Mouse (Mus musculus) c-Kit-positive CD71-positive TER-119-negative erythroid progenitor cells, embryonic 14.5 days (primary cell): ENCODE data around the gene Fam76a.

Source experiments
- DNase-seq: peaks from one replicate; pipeline ENCODE4 v3.0.0-alpha.2; 2013; ENCODE audit warnings: low read depth

Fam76a gene

DNA sequence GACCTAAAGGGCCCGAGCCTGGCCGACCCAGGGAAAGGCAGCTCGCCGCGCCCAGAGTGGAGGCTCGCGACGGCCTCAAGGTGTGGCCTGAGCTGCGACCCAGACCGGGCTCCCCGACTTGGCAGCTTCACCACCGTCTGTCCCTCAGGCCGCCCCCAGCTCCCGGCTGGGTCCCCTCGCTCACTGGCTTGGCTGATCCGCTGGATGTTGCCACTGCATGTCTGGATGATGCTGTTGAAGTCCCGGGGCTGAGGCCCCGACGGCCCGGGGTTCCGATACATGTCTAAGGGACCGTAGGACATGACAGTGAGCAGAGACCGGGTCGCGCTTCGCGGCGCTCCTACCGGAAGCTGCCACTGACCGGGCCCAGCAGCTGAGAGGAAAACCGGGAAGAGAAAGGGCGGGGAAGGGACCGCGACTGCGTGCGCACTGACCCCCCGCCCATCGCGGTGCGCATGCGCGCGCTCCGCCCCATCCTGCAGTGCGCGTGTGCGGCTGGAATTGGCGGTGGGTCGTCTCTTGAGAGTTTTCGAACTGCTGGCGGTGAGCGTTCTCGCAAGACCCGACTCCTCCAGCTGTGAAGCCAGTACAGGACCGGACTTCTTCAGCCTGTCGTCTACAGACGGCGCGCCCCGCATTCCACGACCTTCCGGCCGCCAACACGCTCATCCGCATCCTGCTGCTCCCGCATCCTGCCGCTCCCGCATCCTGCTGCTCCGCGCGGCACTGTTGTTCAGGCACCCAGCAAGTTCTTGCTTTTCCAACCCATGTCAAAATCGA is 38.1 kb downstream of the Fam76a start, which contains the start of gene Stx12:
Gene Stx12 (minus strand): TSS at position 446 of the 780 bp plus-strand sequence.
- DNase-seq = peak; percentile 75

DNA sequence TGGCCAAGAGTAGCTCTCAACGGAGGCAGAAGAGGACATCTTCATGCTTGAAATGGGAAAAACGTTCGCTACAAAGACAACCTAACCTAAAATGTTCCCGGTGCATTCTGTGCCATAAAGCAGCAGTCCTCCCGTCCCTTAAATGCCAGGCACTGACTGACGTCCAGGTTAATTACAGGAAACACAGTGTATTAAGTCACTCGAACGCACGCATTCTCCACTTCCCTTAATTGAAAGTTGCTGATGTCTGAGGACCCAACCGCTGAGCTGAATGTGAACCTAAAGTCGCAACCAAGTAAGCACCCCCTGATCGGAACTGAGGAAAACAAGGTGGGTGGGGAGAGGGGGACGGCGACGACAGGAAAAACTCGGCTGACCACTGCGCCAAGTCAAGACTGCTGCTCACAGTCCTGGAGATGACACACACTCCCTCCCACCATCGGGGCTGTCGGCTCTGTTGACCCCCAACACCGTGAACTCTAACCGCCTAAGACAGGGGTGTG is 38.7 kb downstream of the Fam76a start:
- DNase-seq = no peak

DNA sequence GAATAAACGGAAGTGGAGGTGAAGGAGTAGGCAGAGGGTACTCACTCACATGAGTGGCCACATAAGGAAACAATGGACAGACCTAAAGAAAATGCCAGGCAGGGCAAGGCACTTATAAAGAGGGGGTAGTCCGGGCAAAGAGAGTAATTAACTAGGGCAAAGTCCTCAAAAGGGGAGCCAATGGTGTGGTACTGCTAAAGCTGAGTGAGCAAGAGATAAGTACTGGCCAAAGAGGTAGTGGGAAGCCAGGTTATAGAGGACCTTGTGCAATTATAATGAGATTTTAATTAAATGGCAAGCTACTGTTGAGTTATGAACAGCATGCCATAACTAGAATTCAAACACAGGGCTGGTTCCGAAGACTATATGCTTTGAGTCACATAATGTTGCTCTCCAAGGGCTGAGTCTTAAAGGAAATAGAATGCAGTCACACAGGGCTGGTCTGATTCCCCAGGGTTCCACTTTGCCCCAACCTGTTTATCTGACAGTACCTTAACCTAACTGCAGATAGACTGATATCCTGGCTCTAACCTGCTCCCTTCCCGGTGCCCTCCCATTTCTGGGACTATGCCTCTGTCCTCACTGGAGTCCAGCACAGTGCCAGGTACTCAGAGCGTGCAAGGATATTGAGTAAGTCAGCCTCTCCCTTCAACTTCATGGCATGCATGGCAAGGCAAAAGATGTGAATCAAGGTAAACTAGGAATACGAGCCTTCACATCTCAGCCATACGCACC is 47.8 kb downstream of the Fam76a start:
- DNase-seq = no peak

DNA sequence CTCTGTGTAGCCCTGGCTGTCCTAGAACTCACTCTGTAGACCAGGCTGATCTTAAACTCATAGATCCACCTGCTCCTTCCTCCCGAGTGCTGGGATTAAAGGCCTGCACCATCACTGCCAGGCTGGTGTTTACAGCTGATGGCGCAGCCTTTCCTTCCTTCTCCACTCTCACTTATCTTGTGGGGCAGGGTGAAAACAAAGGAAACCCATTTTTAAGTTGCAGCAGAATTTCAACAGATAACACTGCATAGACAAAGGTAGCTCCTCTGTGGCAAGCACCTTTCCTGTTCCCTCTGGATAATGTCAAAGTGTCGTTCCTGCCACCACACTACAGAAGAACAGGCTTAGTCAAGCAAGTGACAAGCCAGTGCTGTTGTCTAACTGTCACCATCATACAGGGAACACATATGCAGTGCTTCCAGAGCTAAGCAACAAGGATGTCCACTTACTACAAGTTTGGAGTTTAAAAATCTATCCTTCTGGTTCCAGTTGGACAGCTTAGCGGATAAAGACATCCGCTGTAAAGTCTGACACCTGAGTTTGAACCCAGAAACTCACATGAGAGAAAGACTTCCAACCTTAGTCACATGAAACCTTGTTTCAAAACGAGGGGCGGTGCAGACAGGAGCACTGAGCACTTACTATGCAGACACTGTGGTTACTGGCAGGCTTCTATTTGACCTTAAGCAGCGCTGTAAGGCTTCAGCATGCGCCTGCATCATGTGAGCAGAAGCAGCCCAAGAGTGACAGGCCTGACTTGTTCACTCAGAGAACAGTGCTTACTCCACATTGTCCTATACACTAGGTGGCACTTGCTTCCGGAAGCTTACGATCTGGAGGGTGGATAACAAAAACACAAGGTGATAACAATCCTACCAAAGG is 48.6 kb downstream of the Fam76a start:
- no peak for DNase-seq

DNA sequence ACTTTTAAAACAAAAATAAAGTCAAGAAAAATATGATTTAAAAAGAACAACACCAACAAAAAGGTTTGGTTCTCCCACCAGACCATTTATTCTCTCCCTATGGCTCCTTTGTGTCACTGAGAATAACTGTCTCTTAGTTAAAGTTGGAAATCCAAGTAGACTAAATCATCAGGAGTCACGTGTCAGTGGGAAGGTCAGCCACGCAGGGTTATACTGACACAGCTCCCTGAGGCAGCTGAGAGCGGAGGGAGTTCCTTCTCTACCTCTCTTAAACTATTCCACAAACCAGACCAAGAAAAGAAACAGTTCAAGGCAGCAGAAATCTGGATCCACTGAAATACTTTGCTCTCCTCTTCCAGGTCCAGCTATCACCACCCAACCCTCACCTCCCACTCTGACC is 51.2 kb downstream of the Fam76a start:
- DNase-seq = no peak

DNA sequence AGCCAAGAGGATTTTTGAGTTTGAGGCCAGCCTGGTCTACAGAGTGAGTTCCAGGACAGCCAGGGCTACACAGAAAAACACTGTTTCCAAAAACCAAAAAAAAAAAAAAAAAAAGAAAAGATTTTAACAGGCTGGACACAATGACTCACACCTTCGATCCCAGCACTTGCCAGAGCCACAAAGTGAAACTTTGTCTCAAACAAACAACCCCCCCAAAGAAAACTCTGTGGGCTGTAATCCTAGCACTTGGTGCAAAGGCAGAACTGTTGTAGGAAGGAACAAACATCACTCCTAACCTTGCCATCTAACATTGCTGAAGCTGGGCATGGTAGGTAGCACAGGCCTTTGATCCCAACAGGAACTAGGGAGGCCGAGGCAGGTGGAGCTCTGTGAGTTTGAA is 57.5 kb downstream of the Fam76a start:
- DNase-seq = no peak

DNA sequence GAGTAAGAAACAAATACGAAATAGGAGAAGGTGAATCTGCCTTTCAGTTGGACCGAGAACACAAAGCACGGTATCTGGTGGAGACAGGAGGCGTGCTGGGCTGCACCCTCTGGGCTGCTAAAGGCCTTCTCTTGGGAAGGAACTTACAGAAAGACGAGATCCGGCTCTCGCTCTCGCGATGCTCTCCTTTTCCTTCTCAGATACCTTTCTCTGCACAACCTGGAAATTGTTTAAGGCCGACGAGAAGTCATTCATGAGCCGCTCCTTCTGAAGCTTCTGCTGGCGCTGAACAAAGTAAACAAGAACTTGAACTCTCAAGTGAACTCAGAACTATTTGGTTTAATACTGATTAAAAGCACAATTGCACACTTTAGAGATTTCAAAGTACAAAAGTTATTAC is 59.3 kb downstream of the Fam76a start:
- DNase-seq = no peak

DNA sequence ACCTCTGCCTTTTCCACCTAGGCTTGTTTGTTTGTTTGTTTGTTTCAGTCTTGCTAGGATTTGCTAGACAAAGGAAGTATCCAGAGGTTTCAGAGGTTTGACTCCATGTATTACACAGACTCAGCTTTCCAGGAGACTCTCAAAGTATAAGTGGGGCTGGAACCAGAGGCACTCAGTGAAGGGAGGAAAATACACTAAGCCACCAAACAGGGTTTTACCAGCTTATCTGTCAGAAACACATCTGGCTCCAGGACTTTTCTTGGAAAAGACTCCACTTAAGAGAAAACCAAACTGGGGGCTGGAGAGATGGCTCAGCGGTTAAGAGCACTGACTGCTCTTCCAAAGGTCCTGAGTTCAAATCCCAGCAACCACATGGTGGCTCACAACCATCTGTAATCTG is 61.5 kb downstream of the Fam76a start:
- DNase-seq = no peak
